Mouse (Mus musculus) hindbrain, embryonic 14.5 days (tissue): ENCODE data around the gene Pdk3. TPM values are rescaled to one million over a fixed set of nuclear protein-coding genes. Genes with fewer than 3 reads are reported as not detected.

Source experiments
- ATAC-seq: fragments of 200-750 bp; cut with Nextera tagmentation; 2 replicates; pipeline ENCODE4 v1.8.0; 2017; ENCODE audit warnings: moderate number of reproducible peaks, mild to moderate bottlenecking, moderate TSS enrichment, moderate library complexity; ENCODE audit not compliant: low FRiP score
- DNase-seq: peaks from one replicate; pipeline ENCODE4 v3.0.0-alpha.2; 2015; ENCODE audit warnings: low spot score
- H3K27ac ChIP-seq: fragments of 300-500 bp; sonication (generic); 2 replicates; pipeline ENCODE4 v1.5.1; 2014; ENCODE audit warnings: mild to moderate bottlenecking, moderate library complexity
- H3K27me3 ChIP-seq: fragments of 300-500 bp; sonication (generic); 2 replicates; pipeline ENCODE4 v1.6.1; 2014; ENCODE audit warnings: mild to moderate bottlenecking, low read length, mixed read lengths; ENCODE audit not compliant: control insufficient read depth, insufficient read depth
- H3K36me3 ChIP-seq: fragments of 300-500 bp; sonication (generic); replicated peaks from 2 replicates; pipeline ENCODE4 v1.6.1; 2014; ENCODE audit not compliant: control insufficient read depth, insufficient read depth
- H3K4me1 ChIP-seq: fragments of 300-500 bp; sonication (generic); replicated peaks from 2 replicates; pipeline ENCODE4 v1.6.1; 2014; ENCODE audit warnings: antibody characterized with exemption, low read length, mixed read lengths; ENCODE audit not compliant: control insufficient read depth, insufficient read depth
- H3K4me2 ChIP-seq: fragments of 300-500 bp; sonication (generic); replicated peaks from 2 replicates; pipeline ENCODE4 v1.6.1; 2014; ENCODE audit warnings: mild to moderate bottlenecking, moderate library complexity
- H3K4me3 ChIP-seq: fragments of 300-500 bp; sonication (generic); replicated peaks from 2 replicates; pipeline ENCODE4 v1.5.1; 2014; ENCODE audit warnings: mild to moderate bottlenecking, low read length
- H3K9ac ChIP-seq: fragments of 300-500 bp; sonication (generic); 2 replicates; pipeline ENCODE4 v1.6.1; 2014
- H3K9me3 ChIP-seq: fragments of 300-500 bp; sonication (generic); 2 replicates; pipeline ENCODE4 v1.6.1; 2016; ENCODE audit warnings: low read length; ENCODE audit not compliant: control insufficient read depth
- whole genome bisulfite sequencing: fragments of 180-500 bp; shearing (Covaris S2); extraction: QIAGEN DNeasy Blood & Tissue Kit; methylation state at CpG from one replicate; pipeline ENCODE4 v1.1.7; 2014; 5-methylcytosine and 5-hydroxymethylcytosine counted together
- polyA plus RNA-seq: library from polyadenylated mRNA; unstranded; fragments of >200 nt; fragmentation: Nextera tagmentation; extraction: Ambion mirVana; gene quantifications from 2 replicates; pipeline ENCODE4 v1.2.1, GENCODE M21; 2014

The Pdk3 gene
- polyA plus RNA-seq, 1 experiment from 2014 or later, result 25.6 TPM

DNA sequence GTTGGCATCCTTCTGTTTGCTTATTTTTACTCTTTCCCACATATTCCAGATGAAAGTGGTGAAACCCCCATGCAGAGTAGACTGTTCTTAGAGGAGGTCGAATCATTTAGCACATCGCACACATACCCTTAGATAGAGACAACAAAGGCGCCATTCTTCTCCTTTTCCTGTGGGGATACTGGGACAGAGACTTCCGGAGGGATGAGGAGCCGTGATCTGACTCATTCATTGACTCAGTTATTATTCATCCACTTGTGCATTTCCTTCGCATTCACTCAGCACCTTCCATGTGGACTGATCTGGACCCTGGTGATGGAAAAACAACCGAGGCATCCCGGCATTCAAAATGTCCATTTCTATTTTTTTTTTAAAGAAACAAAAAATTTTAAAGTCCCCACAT is 101.1 kb downstream of the Pdk3 start:
- no peak for DNase-seq
- Histone ChIP-seq H3K27me3 (no peaks in the 10 kb centered on the region), H3K4me3 (no peak overlapping the region), H3K4me2 (no peak overlapping the region), H3K36me3 (0 out of 2 replicates have a peak, but pooled peaks cover 9% of the 10 kb centered on the region), H3K9ac (no peak overlapping the region), H3K4me1 (no peaks in the 10 kb centered on the region), H3K27ac (no peak overlapping the region), H3K9me3 (no peaks in the 10 kb centered on the region)
- ATAC-seq, result no peak
- WGBS, result 63% methylated on average over 8 of the region's 8 CpGs

DNA sequence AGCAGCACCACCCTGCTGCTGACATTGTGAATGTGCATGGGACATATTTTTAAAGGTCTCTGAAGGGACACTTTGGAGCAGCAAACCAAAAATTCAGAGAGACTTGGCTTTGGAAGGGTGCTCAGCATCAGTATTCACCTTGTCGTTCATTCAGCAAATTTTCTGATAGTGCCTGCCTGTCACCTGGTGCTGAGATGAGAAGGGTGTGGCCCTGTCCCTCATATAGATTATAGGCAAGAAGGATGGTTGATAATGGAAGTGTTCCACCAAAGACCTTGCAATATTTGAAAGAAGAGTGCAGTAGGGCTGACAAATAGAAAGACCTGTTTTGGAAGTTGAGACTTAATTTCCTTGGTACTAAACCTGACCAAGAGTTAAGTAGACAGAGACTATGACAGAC is 102.5 kb downstream of the Pdk3 start:
- 100% methylated on average over 1 of the region's 1 CpGs for WGBS

More for the DNA sequence above, 102.5 kb downstream of the Pdk3 start:
- H3K9me3 ChIP-seq, result no peaks in the 10 kb centered on the region
- H3K36me3 ChIP-seq, result 0 out of 2 replicates have a peak, but pooled peaks cover 9% of the 10 kb centered on the region
- no peak for ATAC-seq
- H3K9ac ChIP-seq, result no peak overlapping the region
- H3K4me3 ChIP-seq, result no peak overlapping the region
- no peaks in the 10 kb centered on the region for H3K4me1 ChIP-seq
- no peaks in the 10 kb centered on the region for H3K27me3 ChIP-seq
- no peak for DNase-seq
- no peak overlapping the region for H3K27ac ChIP-seq
- no peak overlapping the region for H3K4me2 ChIP-seq

Other genes with a start within 250 kb of the Pdk3 start
- 4.2 and 5.1 TPM in 2 replicates for gene Pola1, start 200.0 kb downstream of the Pdk3 start, polyA plus RNA-seq
- 19.5 and 19.7 TPM in 2 replicates for gene Pcyt1b, start 177.3 kb downstream of the Pdk3 start, polyA plus RNA-seq
- gene AU015836, start 136.5 kb upstream of the Pdk3 start, polyA plus RNA-seq, result not detected in 2 replicates